Mouse (Mus musculus) midbrain, postnatal 0 days (tissue): ENCODE measurements around the gene Coro2a. TPM values are rescaled to one million over a fixed set of nuclear protein-coding genes. Genes with fewer than 3 reads are reported as not detected.

Source experiments
- ATAC-seq: fragments of 200-750 bp; cut with Nextera tagmentation; 2 replicates; pipeline ENCODE4 v1.8.0; 2017; ENCODE audit warnings: moderate number of reproducible peaks, mild to moderate bottlenecking, moderate TSS enrichment, moderate library complexity; ENCODE audit not compliant: low FRiP score
- DNase-seq: peaks from one replicate; pipeline ENCODE4 v3.0.0-alpha.2; 2015; ENCODE audit warnings: low spot score
- H3K27ac ChIP-seq: fragments of 300-500 bp; sonication (generic); 2 replicates; pipeline ENCODE4 v1.5.1; 2014; ENCODE audit warnings: low read depth, mild to moderate bottlenecking, low read length, mixed read lengths
- H3K27me3 ChIP-seq: fragments of 300-500 bp; sonication (generic); 2 replicates; pipeline ENCODE4 v1.6.1; 2014; ENCODE audit warnings: low read length, control low read depth, mixed read lengths; ENCODE audit not compliant: insufficient read depth
- H3K36me3 ChIP-seq: fragments of 300-500 bp; sonication (generic); 2 replicates; pipeline ENCODE4 v1.6.1; 2014; ENCODE audit warnings: low read length, control low read depth, mixed read lengths; ENCODE audit not compliant: insufficient read depth
- H3K4me1 ChIP-seq: fragments of 300-500 bp; sonication (generic); 2 replicates; pipeline ENCODE4 v1.6.1; 2014; ENCODE audit warnings: mild to moderate bottlenecking, control low read depth, antibody characterized with exemption, low read length, mixed read lengths; ENCODE audit not compliant: insufficient read depth
- H3K4me2 ChIP-seq: fragments of 300-500 bp; sonication (generic); 2 replicates; pipeline ENCODE4 v1.6.1; 2014; ENCODE audit warnings: low read depth, mild to moderate bottlenecking, low read length, mixed read lengths; ENCODE audit not compliant: poor library complexity, severe bottlenecking
- H3K4me3 ChIP-seq: fragments of 300-500 bp; sonication (generic); 2 replicates; pipeline ENCODE4 v1.5.1; 2014; ENCODE audit warnings: low read depth, mild to moderate bottlenecking, low read length, moderate library complexity
- H3K9ac ChIP-seq: fragments of 300-500 bp; sonication (generic); replicated peaks from 2 replicates; pipeline ENCODE4 v1.6.1; 2014; ENCODE audit warnings: mild to moderate bottlenecking, low read length, moderate library complexity, mixed read lengths; ENCODE audit not compliant: poor library complexity, severe bottlenecking
- H3K9me3 ChIP-seq: fragments of 300-500 bp; sonication (generic); 2 replicates; pipeline ENCODE4 v1.6.1; 2016; ENCODE audit warnings: low read length, control low read depth
- CTCF ChIP-seq: IDR thresholded peaks from 2 replicates; pipeline ENCODE4 v1.5.1; 2016; ENCODE audit warnings: antibody characterized with exemption, mild to moderate bottlenecking
- WGBS: fragments of 180-500 bp; shearing (Covaris S2); extraction: QIAGEN DNeasy Blood & Tissue Kit; methylation state at CpG from one replicate; pipeline ENCODE4 v1.1.7; 2014; 5-methylcytosine and 5-hydroxymethylcytosine counted together
- polyA plus RNA-seq: library from polyadenylated mRNA; unstranded; fragments of >200 nt; fragmentation: Nextera tagmentation; extraction: Ambion mirVana; gene quantifications from 2 replicates; pipeline ENCODE4 v1.2.1, GENCODE M21; 2015
- total RNA-seq: library from RNA; depleted of rRNA; stranded (reverse); fragments of >200 nt; gene quantifications from 2 replicates; pipeline ENCODE4 v1.2.3, GENCODE M21; 2014

Gene Coro2a
- total and polyA plus RNA-seq, 2 experiments from 2014 or later, result 7.8 to 33.2 TPM

GRCm38 (mm10) chr4:46598981-46599380 is 3.0 kb downstream of the Coro2a start:
- Histone ChIP-seq H3K9ac (no peak overlapping the region), H3K9me3 (no peaks in the 10 kb centered on the region), H3K4me2 (no peak overlapping the region), H3K27me3 (no peaks in the 10 kb centered on the region), H3K4me3 (no peak overlapping the region), H3K27ac (no peak overlapping the region), H3K4me1 (peaks cover 5% of the 10 kb centered on the region; the same call in 1 of the 2 replicates), H3K36me3 (no peaks in the 10 kb centered on the region)
- WGBS, result 77% methylated on average over 6 of the region's 6 CpGs
- DNase-seq (no peak), ATAC-seq (no peak)
- no peak for TF ChIP-seq CTCF

GRCm38 (mm10) chr4:46598111-46598510 is 3.9 kb downstream of the Coro2a start:
- Histone ChIP-seq H3K4me2 (no peak overlapping the region), H3K4me1 (peaks cover 5% of the 10 kb centered on the region; the same call in 1 of the 2 replicates), H3K9me3 (no peaks in the 10 kb centered on the region), H3K36me3 (no peaks in the 10 kb centered on the region), H3K27me3 (no peaks in the 10 kb centered on the region), H3K9ac (no peak overlapping the region), H3K4me3 (no peak overlapping the region), H3K27ac (no peak overlapping the region)
- no peak for ATAC-seq
- no peak for TF ChIP-seq CTCF
- 71% methylated on average over 10 of the region's 10 CpGs for WGBS
- DNase-seq, result no peak

GRCm38 (mm10) chr4:46597286-46597961 is 4.6 kb downstream of the Coro2a start:
- DNase-seq (no peak), ATAC-seq (no peak)
- Histone ChIP-seq H3K27ac (no peak overlapping the region), H3K4me3 (no peak overlapping the region), H3K9me3 (no peaks in the 10 kb centered on the region), H3K27me3 (no peaks in the 10 kb centered on the region), H3K4me2 (no peak overlapping the region), H3K4me1 (peaks cover 5% of the 10 kb centered on the region; the same call in 1 of the 2 replicates), H3K36me3 (no peaks in the 10 kb centered on the region), H3K9ac (no peak overlapping the region)
- 76% methylated on average over 11 of the region's 11 CpGs for WGBS
- no peak for TF ChIP-seq CTCF

GRCm38 (mm10) chr4:46596398-46596797 is 5.6 kb downstream of the Coro2a start:
- Histone ChIP-seq H3K4me2 (no peak overlapping the region), H3K27me3 (no peaks in the 10 kb centered on the region), H3K9me3 (no peaks in the 10 kb centered on the region), H3K9ac (no peak overlapping the region), H3K27ac (no peak overlapping the region), H3K4me1 (peaks cover 5% of the 10 kb centered on the region; the same call in 1 of the 2 replicates), H3K36me3 (no peaks in the 10 kb centered on the region), H3K4me3 (no peak overlapping the region)
- ATAC-seq (no peak), DNase-seq (no peak)
- WGBS, result 77% methylated on average over 6 of the region's 6 CpGs
- TF ChIP-seq CTCF, result no peak

GRCm38 (mm10) chr4:46594131-46594530 is 7.9 kb downstream of the Coro2a start:
- no peak overlapping the region for H3K27ac ChIP-seq
- TF ChIP-seq CTCF, result no peak
- no peaks in the 10 kb centered on the region for H3K9me3 ChIP-seq
- WGBS, result 95% methylated on average over 5 of the region's 5 CpGs
- H3K4me3 ChIP-seq, result no peak overlapping the region
- H3K4me2 ChIP-seq, result no peak overlapping the region
- no peak overlapping the region for H3K9ac ChIP-seq
- H3K36me3 ChIP-seq, result no peaks in the 10 kb centered on the region
- DNase-seq (no peak), ATAC-seq (no peak)
- no peaks in the 10 kb centered on the region for H3K4me1 ChIP-seq
- no peaks in the 10 kb centered on the region for H3K27me3 ChIP-seq

- ATAC-seq, result no peak
- Histone ChIP-seq H3K9me3 (no peaks in the 10 kb centered on the region), H3K9ac (no peak overlapping the region), H3K27ac (no peak overlapping the region), H3K4me2 (no peak overlapping the region), H3K4me1 (no peaks in the 10 kb centered on the region), H3K27me3 (no peaks in the 10 kb centered on the region), H3K36me3 (no peaks in the 10 kb centered on the region), H3K4me3 (no peak overlapping the region)
- TF ChIP-seq CTCF, result no peak
- WGBS, result 57% methylated on average over 6 of the region's 6 CpGs
- DNase-seq, result no peak
Observed at GRCm38 (mm10) chr4:46593472-46593871, 8.5 kb downstream of the Coro2a start.
